Mouse (Mus musculus) E14TG2a.4 (cell line): ENCODE measurements around the gene Sh3bp5.

Experiments
- CTCF ChIP-seq: conservative IDR thresholded peaks from 2 replicates; pipeline ENCODE4 v1.5.1; 2014; ENCODE audit warnings: low read length
- NANOG ChIP-seq: IDR thresholded peaks from 2 replicates; pipeline ENCODE4 v1.6.1; 2014; ENCODE audit warnings: borderline replicate concordance, low read length, mixed read lengths
- POU5F1 ChIP-seq: IDR thresholded peaks from 2 replicates; pipeline ENCODE4 v1.6.1; 2014; ENCODE audit warnings: low read length, borderline replicate concordance

DNA sequence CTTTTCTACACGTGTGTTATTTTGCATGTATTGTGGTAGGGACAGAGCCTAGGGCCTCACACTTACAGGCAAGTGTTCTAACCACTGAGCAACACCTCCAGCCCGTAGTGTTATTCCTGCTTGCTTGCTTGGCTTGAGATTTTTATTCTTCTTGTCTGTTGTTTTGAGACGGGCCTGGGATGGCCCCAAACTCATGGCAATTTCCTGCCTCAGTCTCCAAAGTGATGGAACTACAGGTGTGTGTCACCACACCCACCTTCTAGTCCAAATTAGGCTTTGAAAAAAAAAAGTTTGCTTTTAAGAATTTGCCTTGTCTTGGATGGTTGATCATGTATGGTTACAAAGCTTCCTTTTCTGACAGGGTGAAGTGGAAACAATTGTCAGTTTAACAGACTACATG is 19.5 kb downstream of the Sh3bp5 start:
- TF ChIP-seq CTCF (no peak), POU5F1 (no peak), NANOG (no peak)
